Mouse (Mus musculus) E14TG2a.4 (cell line): ENCODE measurements around the gene Hnrnpa2b1.
"Not testable (repeated sequence)": the region's sequence is repeated elsewhere in the genome, so short reads cannot be mapped to it uniquely, and the experiment has no call there.

ENCODE experiments used
- CTCF ChIP-seq: conservative IDR thresholded peaks from 2 replicates; pipeline ENCODE4 v1.5.1; 2014; ENCODE audit warnings: low read length
- NANOG ChIP-seq: IDR thresholded peaks from 2 replicates; pipeline ENCODE4 v1.6.1; 2014; ENCODE audit warnings: borderline replicate concordance, low read length, mixed read lengths

DNA sequence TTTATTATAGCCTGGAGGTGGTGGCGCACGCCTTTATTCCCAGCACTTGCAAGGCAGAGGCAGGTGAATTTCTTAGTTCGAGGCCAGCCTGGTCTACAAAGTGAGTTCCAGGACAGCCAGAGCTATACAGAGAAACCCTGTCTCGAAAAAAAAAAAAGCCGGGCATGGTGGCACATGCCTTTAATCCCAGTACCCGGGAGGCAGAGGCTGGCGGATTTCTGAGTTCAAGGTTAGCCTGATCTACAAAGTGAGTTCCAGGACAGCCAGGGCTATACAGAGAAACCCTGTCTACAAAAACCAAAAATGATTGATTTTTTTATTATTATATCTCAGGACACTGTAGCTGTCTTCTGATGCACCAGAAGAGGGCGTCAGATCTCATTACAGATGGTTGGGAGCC is 14.9 kb upstream of the Hnrnpa2b1 start:
- not testable (repeated sequence) for TF ChIP-seq CTCF, NANOG
